Mouse (Mus musculus) forebrain, postnatal 0 days (tissue): ENCODE data around the gene Ppp1r12b. TPM values are rescaled to one million over a fixed set of nuclear protein-coding genes. Genes with fewer than 3 reads are reported as not detected.

Experiments
- ATAC-seq: fragments of 200-750 bp; cut with Nextera tagmentation; 2 replicates; pipeline ENCODE4 v1.8.0; 2017; ENCODE audit warnings: mild to moderate bottlenecking, moderate library complexity
- DNase-seq: peaks from one replicate; pipeline ENCODE4 v3.0.0-alpha.2; 2015
- H3K27ac ChIP-seq: fragments of 300-500 bp; sonication (generic); 2 replicates; pipeline ENCODE4 v1.5.1; 2014; ENCODE audit warnings: low read depth, mild to moderate bottlenecking, antibody characterized with exemption, low read length, moderate library complexity, mixed read lengths
- H3K27me3 ChIP-seq: fragments of 300-500 bp; sonication (generic); 2 replicates; pipeline ENCODE4 v1.6.1; 2014; ENCODE audit warnings: mild to moderate bottlenecking, low read length, mixed read lengths; ENCODE audit not compliant: insufficient read depth
- H3K36me3 ChIP-seq: fragments of 300-500 bp; sonication (generic); 2 replicates; pipeline ENCODE4 v1.6.1; 2014; ENCODE audit warnings: mild to moderate bottlenecking, moderate library complexity; ENCODE audit not compliant: insufficient read depth
- H3K4me1 ChIP-seq: fragments of 300-500 bp; sonication (generic); 2 replicates; pipeline ENCODE4 v1.6.1; 2014; ENCODE audit warnings: antibody characterized with exemption; ENCODE audit not compliant: insufficient read depth
- H3K4me2 ChIP-seq: fragments of 300-500 bp; sonication (generic); 2 replicates; pipeline ENCODE4 v1.6.1; 2014; ENCODE audit warnings: low read depth, mild to moderate bottlenecking, moderate library complexity
- H3K4me3 ChIP-seq: fragments of 300-500 bp; sonication (generic); 2 replicates; pipeline ENCODE4 v1.5.1; 2014; ENCODE audit warnings: low read depth, low read length, mixed read lengths
- H3K9ac ChIP-seq: fragments of 300-500 bp; sonication (generic); 2 replicates; pipeline ENCODE4 v1.6.1; 2014; ENCODE audit warnings: mild to moderate bottlenecking
- H3K9me3 ChIP-seq: fragments of 300-500 bp; sonication (generic); 2 replicates; pipeline ENCODE4 v1.6.1; 2016; ENCODE audit warnings: low read length
- CTCF ChIP-seq: sonication (generic); IDR thresholded peaks from 2 replicates; pipeline ENCODE4 v1.5.1; 2016; ENCODE audit warnings: antibody characterized with exemption, control low read depth, low read depth
- WGBS: fragments of 180-500 bp; shearing (Covaris S2); extraction: QIAGEN DNeasy Blood & Tissue Kit; methylation state at CpG from one replicate; pipeline ENCODE4 v1.1.7; 2014; 5-methylcytosine and 5-hydroxymethylcytosine counted together
- polyA plus RNA-seq: library from polyadenylated mRNA; unstranded; fragments of >200 nt; fragmentation: Nextera tagmentation; extraction: Ambion mirVana; gene quantifications from 2 replicates; pipeline ENCODE4 v1.2.1, GENCODE M21; 2015
- total RNA-seq: library from RNA; depleted of rRNA; stranded (reverse); fragments of >200 nt; gene quantifications from 2 replicates; pipeline ENCODE4 v1.2.3, GENCODE M21; 2014

Ppp1r12b gene
- total and polyA plus RNA-seq, 2 experiments from 2014 or later: 12.4 to 39.9 TPM

DNA sequence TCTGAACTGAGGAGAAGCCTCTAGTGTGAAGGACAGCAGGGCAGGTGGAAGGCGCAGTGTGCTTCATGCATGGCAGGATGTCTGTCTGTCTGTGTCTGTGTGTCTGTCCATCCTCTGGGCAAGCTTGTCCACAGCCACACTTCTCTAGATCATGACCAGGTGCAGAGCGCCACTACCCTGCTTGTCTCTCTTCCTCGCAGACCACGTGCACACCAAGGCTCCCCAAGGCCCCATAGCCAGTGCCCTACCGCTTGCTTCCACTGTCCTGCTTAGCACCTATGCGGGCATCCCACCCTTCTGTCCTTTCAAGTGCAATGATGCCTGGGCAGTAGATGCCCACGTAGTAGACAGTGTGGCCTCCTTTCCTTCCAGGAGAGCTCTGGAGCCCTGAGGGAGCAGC is 229.3 kb downstream of the Ppp1r12b start:
- Histone ChIP-seq H3K36me3 (no peaks in the 10 kb centered on the region), H3K27me3 (no peaks in the 10 kb centered on the region), H3K4me1 (no peaks in the 10 kb centered on the region), H3K27ac (no peak overlapping the region), H3K9ac (no peak overlapping the region), H3K4me3 (no peak overlapping the region), H3K9me3 (no peaks in the 10 kb centered on the region), H3K4me2 (no peak overlapping the region)
- 92% methylated on average over 7 of the region's 7 CpGs for WGBS
- DNase-seq (no peak), ATAC-seq (no peak)
- no peak for TF ChIP-seq CTCF

DNA sequence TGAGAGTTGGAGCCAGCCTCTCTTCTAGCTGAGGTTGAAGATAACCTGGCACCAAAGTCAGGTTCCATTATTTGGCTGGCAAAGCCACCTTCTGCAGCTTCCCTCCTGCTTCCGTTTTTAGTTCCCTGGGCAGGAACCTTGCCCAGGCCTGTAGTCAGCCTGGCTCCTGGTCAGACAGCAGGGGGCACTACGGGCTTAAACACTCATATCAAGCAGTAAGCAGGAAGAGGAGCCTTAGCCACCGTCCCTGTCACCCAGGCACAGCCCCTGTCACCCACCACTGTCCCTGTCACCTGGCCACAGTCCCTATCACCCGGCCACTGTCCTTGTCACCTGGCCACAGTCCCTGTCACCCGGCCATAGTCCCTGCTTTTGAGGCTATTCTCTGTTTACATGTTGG is 230.5 kb downstream of the Ppp1r12b start:
- 57% methylated on average over 5 of the region's 5 CpGs for WGBS
- Histone ChIP-seq H3K4me2 (no peak overlapping the region), H3K27ac (no peak overlapping the region), H3K4me3 (no peak overlapping the region), H3K4me1 (no peaks in the 10 kb centered on the region), H3K9ac (no peak overlapping the region), H3K36me3 (no peaks in the 10 kb centered on the region), H3K27me3 (no peaks in the 10 kb centered on the region), H3K9me3 (no peaks in the 10 kb centered on the region)
- ATAC-seq (no peak; the same call in 1 of the 2 replicates), DNase-seq (no peak)
- peak; percentile 50 for TF ChIP-seq CTCF

DNA sequence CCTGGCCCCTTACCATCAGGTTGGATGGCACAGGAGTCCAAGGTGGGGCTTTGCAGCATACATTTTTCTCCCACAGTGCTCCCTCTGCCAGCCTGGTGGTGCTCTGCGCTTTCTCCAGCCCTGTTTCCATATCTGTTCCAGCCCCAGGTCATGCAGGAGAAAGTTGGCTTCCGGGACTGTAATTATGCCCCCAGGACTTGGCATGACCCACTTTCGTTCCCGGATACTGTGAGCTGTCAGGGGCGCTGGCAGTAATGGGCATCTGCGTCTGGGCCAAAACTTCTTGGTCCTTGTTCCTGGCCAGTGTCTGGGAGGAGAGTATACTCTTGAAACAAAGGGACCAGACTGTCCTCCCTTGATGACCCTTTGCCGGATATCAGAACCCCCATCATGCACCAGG is 232.9 kb downstream of the Ppp1r12b start:
- DNase-seq: no peak

DNA sequence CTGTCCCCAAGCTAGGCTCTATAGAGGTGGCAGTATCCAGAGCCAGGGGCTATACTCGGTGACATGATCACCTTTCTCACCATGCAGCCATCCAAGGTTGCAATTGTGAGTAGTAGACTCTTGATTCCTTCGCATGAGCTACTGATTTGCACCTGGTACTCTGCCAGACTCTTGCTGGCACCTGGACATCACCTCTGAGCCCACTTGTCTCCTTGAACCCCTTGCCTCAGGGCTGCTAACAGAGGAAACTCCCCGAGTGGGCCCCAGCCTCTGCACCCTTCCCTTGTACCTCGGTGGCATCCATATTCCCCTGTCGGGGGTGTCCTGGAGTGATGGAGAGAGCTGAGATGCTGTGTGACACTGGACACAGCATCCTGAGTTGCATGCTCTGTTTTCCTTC is 234.3 kb downstream of the Ppp1r12b start:
- no peak overlapping the region for H3K4me2 ChIP-seq
- ATAC-seq (no peak), DNase-seq (no peak)
- no peaks in the 10 kb centered on the region for H3K4me1 ChIP-seq
- H3K36me3 ChIP-seq: no peaks in the 10 kb centered on the region
- H3K4me3 ChIP-seq: no peak overlapping the region
- no peak overlapping the region for H3K27ac ChIP-seq
- H3K9me3 ChIP-seq: no peaks in the 10 kb centered on the region
- H3K27me3 ChIP-seq: no peaks in the 10 kb centered on the region
- WGBS: 80% methylated on average over 5 of the region's 5 CpGs
- no peak for TF ChIP-seq CTCF
- H3K9ac ChIP-seq: no peak overlapping the region

More for the DNA sequence above, 232.9 kb downstream of the Ppp1r12b start:
- H3K27me3 ChIP-seq: no peaks in the 10 kb centered on the region
- no peak for ATAC-seq
- H3K4me2 ChIP-seq: no peak overlapping the region
- no peaks in the 10 kb centered on the region for H3K9me3 ChIP-seq
- no peak for TF ChIP-seq CTCF
- H3K36me3 ChIP-seq: no peaks in the 10 kb centered on the region
- no peak overlapping the region for H3K4me3 ChIP-seq
- H3K4me1 ChIP-seq: no peaks in the 10 kb centered on the region
- H3K9ac ChIP-seq: no peak overlapping the region
- no peak overlapping the region for H3K27ac ChIP-seq
- WGBS: 55% methylated on average over 7 of the region's 7 CpGs

DNA sequence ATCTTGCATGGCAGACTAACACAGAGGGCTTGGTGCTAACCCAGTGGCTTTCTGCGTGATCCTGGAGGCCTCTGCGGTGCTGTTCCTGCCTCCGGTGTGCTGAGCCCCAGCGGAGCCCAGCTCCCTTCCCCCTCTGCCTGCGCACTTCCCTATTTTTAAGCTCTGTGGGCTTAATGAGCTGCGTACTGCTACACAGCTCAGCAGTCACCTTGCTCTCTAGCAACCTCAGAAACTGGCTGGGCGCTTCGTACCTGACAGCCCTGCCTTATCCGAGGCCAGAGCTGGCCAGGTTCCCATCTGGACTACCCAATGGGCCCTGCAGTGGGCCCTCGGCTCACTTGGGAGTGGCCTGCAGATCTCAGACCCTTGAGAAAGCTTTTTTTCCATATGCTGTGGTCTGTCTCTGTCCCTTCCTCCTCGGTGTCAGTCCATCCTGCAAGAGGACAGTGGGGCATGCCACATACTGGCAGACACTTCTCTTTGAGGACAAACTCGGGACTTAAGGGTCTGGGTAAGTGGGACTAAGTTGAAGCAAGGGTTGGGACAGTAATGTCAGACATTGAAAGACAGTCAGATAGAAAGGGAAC is 235.9 kb downstream of the Ppp1r12b start:
- no peak overlapping the region for H3K4me2 ChIP-seq
- H3K36me3 ChIP-seq: no peaks in the 10 kb centered on the region
- H3K27me3 ChIP-seq: no peaks in the 10 kb centered on the region
- no peak overlapping the region for H3K27ac ChIP-seq
- no peaks in the 10 kb centered on the region for H3K4me1 ChIP-seq
- TF ChIP-seq CTCF: no peak
- no peak overlapping the region for H3K9ac ChIP-seq
- WGBS: 44% methylated on average over 12 of the region's 12 CpGs
- no peak overlapping the region for H3K4me3 ChIP-seq
- DNase-seq (no peak), ATAC-seq (peak; percentile 66)
- no peaks in the 10 kb centered on the region for H3K9me3 ChIP-seq

DNA sequence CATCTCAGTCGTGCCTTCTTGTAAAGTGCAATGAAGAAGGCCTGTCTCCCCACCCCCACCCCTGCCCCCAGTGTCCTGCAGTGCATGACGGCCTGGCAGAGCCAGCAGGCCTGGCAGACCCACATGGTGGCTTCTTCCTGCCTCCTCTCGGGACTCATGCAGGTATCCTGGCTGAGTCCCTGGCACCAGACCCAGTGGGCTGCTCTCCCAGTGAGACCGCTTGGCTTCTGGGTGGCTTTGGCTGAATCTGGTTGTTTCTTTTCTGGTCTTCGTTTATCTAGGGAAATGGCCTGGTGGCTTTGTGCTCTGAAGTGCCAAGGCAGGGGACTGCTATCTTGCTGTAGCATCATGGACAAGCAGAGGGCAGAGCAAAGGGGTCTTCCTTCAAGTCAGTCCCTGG is 240.7 kb downstream of the Ppp1r12b start:
- Histone ChIP-seq H3K27ac (no peak overlapping the region), H3K9ac (no peak overlapping the region), H3K36me3 (no peaks in the 10 kb centered on the region), H3K4me1 (no peaks in the 10 kb centered on the region), H3K27me3 (no peaks in the 10 kb centered on the region), H3K4me2 (no peak overlapping the region), H3K9me3 (no peaks in the 10 kb centered on the region), H3K4me3 (no peak overlapping the region)
- no peak for ATAC-seq
- 63% methylated on average over 5 of the region's 5 CpGs for WGBS
- TF ChIP-seq CTCF: no peak
- no peak for DNase-seq

DNA sequence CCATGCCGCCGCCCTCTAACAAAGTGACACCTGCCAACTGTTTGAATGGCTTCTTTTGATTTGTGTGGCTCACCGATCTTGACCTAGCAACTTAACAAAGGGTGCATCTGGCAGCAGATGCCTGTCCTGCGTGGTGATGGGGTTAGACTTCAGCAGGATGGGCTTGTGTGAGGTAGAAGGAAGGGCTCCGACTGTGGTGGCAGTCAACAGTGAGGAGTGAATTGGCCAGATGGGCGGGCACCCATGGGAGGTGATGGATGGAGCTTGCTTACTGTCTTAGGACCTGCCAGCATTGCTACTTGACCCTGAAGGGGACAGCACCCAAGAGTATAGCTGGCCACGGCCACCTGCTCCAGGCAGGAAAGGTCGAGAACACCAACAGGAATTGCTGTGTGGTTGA is 241.6 kb downstream of the Ppp1r12b start:
- no peak for ATAC-seq

More for the DNA sequence above, 241.6 kb downstream of the Ppp1r12b start:
- H3K36me3 ChIP-seq: no peaks in the 10 kb centered on the region
- no peak overlapping the region for H3K4me3 ChIP-seq
- 55% methylated on average over 8 of the region's 8 CpGs for WGBS
- H3K4me1 ChIP-seq: no peaks in the 10 kb centered on the region
- no peak overlapping the region for H3K9ac ChIP-seq
- no peaks in the 10 kb centered on the region for H3K27me3 ChIP-seq
- no peak overlapping the region for H3K4me2 ChIP-seq
- no peak for TF ChIP-seq CTCF
- H3K9me3 ChIP-seq: no peaks in the 10 kb centered on the region
- no peak for DNase-seq
- H3K27ac ChIP-seq: no peak overlapping the region
